Mouse (Mus musculus) forebrain, postnatal 0 days (tissue): ENCODE results near the gene Rnf213. TPM values are rescaled to one million over a fixed set of nuclear protein-coding genes. Genes with fewer than 3 reads are reported as not detected.
A peak's percentile ranks its signal among the peaks of the same experiment; 100 is the strongest.

Experiments used
- ATAC-seq: fragments of 200-750 bp; cut with Nextera tagmentation; 2 replicates; pipeline ENCODE4 v1.8.0; 2017; ENCODE audit warnings: mild to moderate bottlenecking, moderate library complexity
- DNase-seq: peaks from one replicate; pipeline ENCODE4 v3.0.0-alpha.2; 2015
- H3K27ac ChIP-seq: fragments of 300-500 bp; sonication (generic); 2 replicates; pipeline ENCODE4 v1.5.1; 2014; ENCODE audit warnings: low read depth, mild to moderate bottlenecking, antibody characterized with exemption, low read length, moderate library complexity, mixed read lengths
- H3K27me3 ChIP-seq: fragments of 300-500 bp; sonication (generic); 2 replicates; pipeline ENCODE4 v1.6.1; 2014; ENCODE audit warnings: mild to moderate bottlenecking, low read length, mixed read lengths; ENCODE audit not compliant: insufficient read depth
- H3K36me3 ChIP-seq: fragments of 300-500 bp; sonication (generic); 2 replicates; pipeline ENCODE4 v1.6.1; 2014; ENCODE audit warnings: mild to moderate bottlenecking, moderate library complexity; ENCODE audit not compliant: insufficient read depth
- H3K4me1 ChIP-seq: fragments of 300-500 bp; sonication (generic); 2 replicates; pipeline ENCODE4 v1.6.1; 2014; ENCODE audit warnings: antibody characterized with exemption; ENCODE audit not compliant: insufficient read depth
- H3K4me2 ChIP-seq: fragments of 300-500 bp; sonication (generic); 2 replicates; pipeline ENCODE4 v1.6.1; 2014; ENCODE audit warnings: low read depth, mild to moderate bottlenecking, moderate library complexity
- H3K4me3 ChIP-seq: fragments of 300-500 bp; sonication (generic); 2 replicates; pipeline ENCODE4 v1.5.1; 2014; ENCODE audit warnings: low read depth, low read length, mixed read lengths
- H3K9ac ChIP-seq: fragments of 300-500 bp; sonication (generic); 2 replicates; pipeline ENCODE4 v1.6.1; 2014; ENCODE audit warnings: mild to moderate bottlenecking
- H3K9me3 ChIP-seq: fragments of 300-500 bp; sonication (generic); 2 replicates; pipeline ENCODE4 v1.6.1; 2016; ENCODE audit warnings: low read length
- CTCF ChIP-seq: sonication (generic); IDR thresholded peaks from 2 replicates; pipeline ENCODE4 v1.5.1; 2016; ENCODE audit warnings: antibody characterized with exemption, control low read depth, low read depth
- WGBS: fragments of 180-500 bp; shearing (Covaris S2); extraction: QIAGEN DNeasy Blood & Tissue Kit; methylation state at CpG from one replicate; pipeline ENCODE4 v1.1.7; 2014; 5-methylcytosine and 5-hydroxymethylcytosine counted together
- polyA plus RNA-seq: library from polyadenylated mRNA; unstranded; fragments of >200 nt; fragmentation: Nextera tagmentation; extraction: Ambion mirVana; gene quantifications from 2 replicates; pipeline ENCODE4 v1.2.1, GENCODE M21; 2015
- total RNA-seq: library from RNA; depleted of rRNA; stranded (reverse); fragments of >200 nt; gene quantifications from 2 replicates; pipeline ENCODE4 v1.2.3, GENCODE M21; 2014

Rnf213 gene
- total and polyA plus RNA-seq, 2 experiments from 2014 or later, result 1.1 to 8.6 TPM

GRCm38 (mm10) chr11:119521920-119522710 is 129.2 kb downstream of the Rnf213 start:
- 0 out of 2 replicates have a peak, but pooled peaks have one; percentile 30 for ATAC-seq
- no peak overlapping the region for H3K4me3 ChIP-seq
- H3K9ac ChIP-seq, result no peak overlapping the region
- no peaks in the 10 kb centered on the region for H3K36me3 ChIP-seq
- H3K9me3 ChIP-seq, result no peaks in the 10 kb centered on the region
- no peak overlapping the region for H3K27ac ChIP-seq
- no peak for DNase-seq
- no peak for TF ChIP-seq CTCF
- H3K4me2 ChIP-seq, result no peak overlapping the region
- H3K27me3 ChIP-seq, result no peaks in the 10 kb centered on the region
- H3K4me1 ChIP-seq, result peaks cover 5% of the 10 kb centered on the region; the same call in 1 of the 2 replicates
- WGBS, result 81% methylated on average over 6 of the region's 6 CpGs

- ATAC-seq (no peak), DNase-seq (no peak)
- no peak overlapping the region for H3K4me3 ChIP-seq
- H3K27me3 ChIP-seq, result no peaks in the 10 kb centered on the region
- no peak overlapping the region for H3K4me2 ChIP-seq
- no peak overlapping the region for H3K9ac ChIP-seq
- no peak for TF ChIP-seq CTCF
- 68% methylated on average over 8 of the region's 8 CpGs for WGBS
- H3K27ac ChIP-seq, result no peak overlapping the region
- peaks cover 5% of the 10 kb centered on the region; the same call in 1 of the 2 replicates for H3K4me1 ChIP-seq
- H3K36me3 ChIP-seq, result no peaks in the 10 kb centered on the region
- H3K9me3 ChIP-seq, result no peaks in the 10 kb centered on the region
Observed at GRCm38 (mm10) chr11:119522779-119523178, 129.9 kb downstream of the Rnf213 start.

- H3K27ac ChIP-seq, result no peak overlapping the region
- no peaks in the 10 kb centered on the region for H3K9me3 ChIP-seq
- 77% methylated on average over 3 of the region's 3 CpGs for WGBS
Observed at GRCm38 (mm10) chr11:119523392-119523791, 130.5 kb downstream of the Rnf213 start.

GRCm38 (mm10) chr11:119524545-119524949 is 131.6 kb downstream of the Rnf213 start:
- H3K9ac ChIP-seq, result peak overlapping the region; percentile 37; the same call in 1 of the 2 replicates
- no peak for TF ChIP-seq CTCF
- DNase-seq, result peak; percentile 93
- peak; percentile 96 for ATAC-seq
- peak overlapping the region; percentile 54 for H3K4me2 ChIP-seq
- WGBS, result under 1% methylated on average over 32 of the region's 33 CpGs
- no peaks in the 10 kb centered on the region for H3K36me3 ChIP-seq
- H3K4me1 ChIP-seq, result peaks cover 14% of the 10 kb centered on the region; the same call in 1 of the 2 replicates
- H3K9me3 ChIP-seq, result no peaks in the 10 kb centered on the region
- peak overlapping the region; percentile 17; the same call in 1 of the 2 replicates for H3K4me3 ChIP-seq
- no peaks in the 10 kb centered on the region for H3K27me3 ChIP-seq
- no peak overlapping the region for H3K27ac ChIP-seq

More at GRCm38 (mm10) chr11:119523392-119523791, 130.5 kb downstream of the Rnf213 start:
- no peak for TF ChIP-seq CTCF
- H3K27me3 ChIP-seq, result no peaks in the 10 kb centered on the region
- DNase-seq (no peak), ATAC-seq (no peak)
- no peak overlapping the region for H3K4me2 ChIP-seq
- no peak overlapping the region for H3K9ac ChIP-seq
- H3K36me3 ChIP-seq, result no peaks in the 10 kb centered on the region
- peaks cover 5% of the 10 kb centered on the region; the same call in 1 of the 2 replicates for H3K4me1 ChIP-seq
- no peak overlapping the region for H3K4me3 ChIP-seq

- no peak overlapping the region for H3K4me3 ChIP-seq
- TF ChIP-seq CTCF, result no peak
- H3K4me1 ChIP-seq, result peaks cover 14% of the 10 kb centered on the region; the same call in 1 of the 2 replicates
- no peak overlapping the region for H3K9ac ChIP-seq
- no peak for ATAC-seq
- no peak overlapping the region for H3K4me2 ChIP-seq
- no peaks in the 10 kb centered on the region for H3K36me3 ChIP-seq
- WGBS, result 81% methylated on average over 14 of the region's 14 CpGs
- H3K9me3 ChIP-seq, result no peaks in the 10 kb centered on the region
- no peaks in the 10 kb centered on the region for H3K27me3 ChIP-seq
- DNase-seq, result no peak
- H3K27ac ChIP-seq, result no peak overlapping the region
Observed at GRCm38 (mm10) chr11:119526068-119526966, 133.4 kb downstream of the Rnf213 start.

- Histone ChIP-seq H3K27ac (peak overlapping the region; percentile 81), H3K4me3 (no peak overlapping the region), H3K4me2 (no peak overlapping the region), H3K9ac (0 out of 2 replicates have a peak overlapping the region, but pooled peaks have one; percentile 28), H3K9me3 (no peaks in the 10 kb centered on the region), H3K36me3 (no peaks in the 10 kb centered on the region), H3K4me1 (peaks cover 14% of the 10 kb centered on the region; the same call in 1 of the 2 replicates), H3K27me3 (no peaks in the 10 kb centered on the region)
- TF ChIP-seq CTCF, result no peak
- 0 out of 2 replicates have a peak, but pooled peaks have one; percentile 17 for ATAC-seq
- WGBS, result 34% methylated on average over 11 of the region's 11 CpGs
- DNase-seq, result peak; percentile 72
Observed at GRCm38 (mm10) chr11:119528930-119529329, 136.0 kb downstream of the Rnf213 start.
